Mouse (Mus musculus): ENCODE measurements around the gene Marveld1. TPM values are rescaled to one million over a fixed set of nuclear protein-coding genes. Genes with fewer than 3 reads are reported as not detected.

The Marveld1 gene
- polyA plus RNA-seq, 1 experiment from 2014 or later = 1.7 TPM

DNA sequence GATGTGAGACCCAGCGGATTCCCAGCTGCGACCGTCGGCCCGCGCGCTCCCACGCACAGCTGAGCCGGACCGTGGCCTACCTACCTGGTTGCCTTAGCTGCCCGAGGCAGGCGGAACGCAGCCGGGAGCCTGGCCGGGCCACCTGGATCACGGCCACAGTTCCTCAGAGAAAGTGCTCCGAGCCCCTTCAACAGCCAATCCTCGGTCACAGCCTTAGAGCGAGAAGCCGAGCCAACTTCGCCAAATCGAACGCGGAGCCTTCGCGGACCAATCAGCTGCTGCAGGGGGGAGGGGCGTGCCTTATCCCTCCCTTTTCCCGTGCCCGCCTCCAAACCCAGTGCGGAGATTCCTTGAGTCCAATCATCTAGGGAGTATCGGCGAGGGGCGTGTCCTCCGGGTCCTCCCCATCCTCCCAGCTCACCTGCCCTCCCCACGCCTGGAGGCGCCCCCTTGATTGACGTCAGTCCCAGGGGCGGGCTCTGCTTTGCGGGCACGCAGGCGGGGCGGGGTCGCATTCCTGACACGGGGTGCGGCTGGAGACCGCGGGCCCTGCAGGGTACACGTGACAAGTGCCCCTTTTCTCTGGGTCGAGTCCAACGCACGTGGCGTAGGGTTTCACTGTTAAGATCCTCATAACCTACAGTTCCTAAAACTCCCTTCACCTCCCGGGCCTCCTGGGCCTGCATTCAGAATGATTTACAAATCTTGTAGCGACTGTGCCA lies 18.3 kb upstream of the Marveld1 start, which contains the start of gene Avpi1:
Gene Avpi1 (minus strand): TSS at position 273 of the 722 bp plus-strand sequence.
- H3K36me3 ChIP-seq = peaks cover 11% of the 10 kb centered on the region
- H3K27ac ChIP-seq = peak within 1 kb of the TSS; percentile 19; the same call in 1 of the 2 replicates
- H3K4me3 ChIP-seq (replicated peaks) = peak within 1 kb of the TSS; percentile 60
- peak within 1 kb of the TSS; percentile 93 for H3K4me2 ChIP-seq (replicated peaks)
- peak within 1 kb of the TSS; percentile 73 for H3K9ac ChIP-seq (replicated peaks)
- no peaks in the 10 kb centered on the region for H3K9me3 ChIP-seq
- peak; percentile 96 for ATAC-seq
- H3K4me1 ChIP-seq (replicated peaks) = peaks cover 19% of the 10 kb centered on the region
- WGBS = under 1% methylated on average over 52 of the region's 54 CpGs
- H3K27me3 ChIP-seq = peaks cover 13% of the 10 kb centered on the region

DNA sequence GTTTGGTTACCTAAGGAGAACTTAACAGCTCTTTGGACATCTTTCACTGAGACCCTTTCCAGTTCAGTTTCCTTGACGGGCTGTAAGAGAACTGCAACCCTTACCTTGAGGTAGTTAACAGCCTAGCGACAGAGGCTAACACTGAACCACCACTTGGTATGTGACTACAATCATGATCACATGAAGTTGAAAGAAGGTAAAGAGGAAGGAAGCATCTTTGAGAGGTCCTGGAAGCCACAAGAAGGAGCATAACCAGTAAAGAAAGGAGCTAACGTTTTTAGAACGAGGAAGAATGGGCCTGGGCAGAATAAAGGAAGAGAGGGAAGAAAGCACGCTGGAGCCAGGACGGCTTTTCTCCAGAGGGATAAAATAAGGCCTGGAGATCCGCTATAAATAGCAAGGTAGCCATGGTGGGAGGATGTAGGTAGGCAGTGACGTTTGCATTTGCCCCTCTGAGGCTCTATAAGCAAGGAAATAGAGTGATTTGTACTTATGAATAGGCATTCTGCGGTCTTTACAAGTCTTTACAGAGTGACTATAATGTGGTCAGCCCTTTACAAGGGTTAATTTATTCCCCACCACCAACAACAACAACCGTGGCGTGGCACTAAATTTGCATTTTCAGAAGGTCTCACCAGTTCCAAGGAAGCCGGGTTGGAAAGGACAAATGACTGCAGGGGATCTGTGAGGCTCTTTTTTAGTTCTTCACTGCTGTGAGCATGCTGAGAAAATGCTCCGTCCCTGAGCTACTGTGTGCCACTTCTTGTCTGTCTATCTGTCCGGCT lies 17.5 kb upstream of the Marveld1 start:
- Histone ChIP-seq H3K9me3 (no peaks in the 10 kb centered on the region), H3K4me2 (replicated peaks) (peak overlapping the region; percentile 93), H3K27ac (peak overlapping the region; percentile 19; the same call in 1 of the 2 replicates), H3K36me3 (peaks cover 5% of the 10 kb centered on the region), H3K9ac (replicated peaks) (peak overlapping the region; percentile 73), H3K27me3 (peaks cover 13% of the 10 kb centered on the region), H3K4me1 (replicated peaks) (peaks cover 19% of the 10 kb centered on the region), H3K4me3 (replicated peaks) (peak overlapping the region; percentile 60)
- 19% methylated on average over 14 of the region's 14 CpGs for WGBS
- no peak for ATAC-seq

DNA sequence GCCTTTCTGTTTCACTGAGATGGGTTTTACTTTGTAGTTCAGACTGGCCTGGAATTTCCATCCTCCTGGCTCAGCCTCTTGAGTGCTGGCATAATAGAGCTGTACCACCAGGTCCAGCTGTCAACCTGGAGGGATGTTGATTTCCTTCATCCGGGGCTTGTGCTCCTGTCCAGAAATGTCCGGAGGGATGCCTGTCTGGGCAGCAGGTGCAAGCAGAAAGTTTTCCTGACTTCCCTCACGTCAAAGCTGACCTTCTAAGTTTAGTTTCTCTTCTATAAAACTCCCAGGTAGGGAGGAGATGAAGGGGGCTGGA lies 16.9 kb upstream of the Marveld1 start:
- WGBS = 70% methylated on average over 3 of the region's 3 CpGs
- Histone ChIP-seq H3K4me2 (replicated peaks) (no peak overlapping the region), H3K27ac (no peak overlapping the region), H3K4me1 (replicated peaks) (peaks cover 19% of the 10 kb centered on the region), H3K4me3 (replicated peaks) (no peak overlapping the region), H3K9me3 (no peaks in the 10 kb centered on the region), H3K27me3 (peaks cover 13% of the 10 kb centered on the region), H3K36me3 (no peaks in the 10 kb centered on the region), H3K9ac (replicated peaks) (no peak overlapping the region)
- ATAC-seq = no peak

DNA sequence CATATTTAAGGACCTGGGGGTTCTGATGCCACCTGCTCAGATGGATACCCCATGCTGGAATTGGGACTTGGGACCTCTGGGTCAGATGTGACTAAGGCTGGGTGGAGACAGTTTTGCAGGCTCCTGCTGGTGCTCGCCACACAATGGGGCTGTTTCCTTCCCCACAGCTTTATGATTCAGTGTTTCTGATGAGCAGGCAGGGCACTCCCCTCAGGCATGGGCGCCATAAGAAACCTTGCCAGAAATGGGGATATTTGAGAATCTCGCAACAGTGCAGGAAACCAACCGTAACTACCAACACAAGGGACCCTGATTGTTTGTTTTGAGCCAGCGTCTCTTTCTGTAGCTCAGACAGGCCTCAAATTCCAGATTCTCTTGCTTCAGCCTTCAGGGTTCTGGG lies 16.1 kb upstream of the Marveld1 start:
- WGBS = 75% methylated on average over 5 of the region's 5 CpGs
- Histone ChIP-seq H3K27ac (no peak overlapping the region), H3K27me3 (peaks cover 13% of the 10 kb centered on the region), H3K36me3 (no peaks in the 10 kb centered on the region), H3K4me2 (replicated peaks) (no peak overlapping the region), H3K9me3 (no peaks in the 10 kb centered on the region), H3K4me1 (replicated peaks) (peaks cover 19% of the 10 kb centered on the region), H3K4me3 (replicated peaks) (no peak overlapping the region), H3K9ac (replicated peaks) (no peak overlapping the region)
- no peak for ATAC-seq

DNA sequence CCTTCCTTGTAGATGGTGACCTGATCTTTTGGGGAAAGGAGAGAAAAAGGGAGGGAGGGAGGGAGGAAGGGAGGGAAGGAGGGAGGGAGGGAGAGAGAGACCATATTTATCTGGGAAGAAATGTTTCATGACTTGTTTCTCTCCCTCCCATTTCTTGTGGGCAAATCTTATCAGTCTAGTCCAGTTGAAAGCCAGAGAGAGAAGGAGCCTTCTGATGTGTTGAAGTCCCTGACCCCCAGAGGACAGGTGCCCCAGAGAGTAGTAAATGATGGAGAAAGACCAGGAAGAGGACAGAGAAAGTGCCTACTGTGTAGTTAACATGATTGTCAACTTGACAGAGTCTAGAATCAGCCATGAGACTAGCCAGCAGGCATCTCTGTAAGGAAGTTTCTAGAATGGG lies 12.1 kb upstream of the Marveld1 start:
- Histone ChIP-seq H3K27me3 (no peaks in the 10 kb centered on the region), H3K4me3 (replicated peaks) (no peak overlapping the region), H3K4me1 (replicated peaks) (no peaks in the 10 kb centered on the region), H3K9ac (replicated peaks) (no peak overlapping the region), H3K36me3 (no peaks in the 10 kb centered on the region), H3K4me2 (replicated peaks) (no peak overlapping the region), H3K27ac (no peak overlapping the region), H3K9me3 (no peaks in the 10 kb centered on the region)
- no peak for ATAC-seq

DNA sequence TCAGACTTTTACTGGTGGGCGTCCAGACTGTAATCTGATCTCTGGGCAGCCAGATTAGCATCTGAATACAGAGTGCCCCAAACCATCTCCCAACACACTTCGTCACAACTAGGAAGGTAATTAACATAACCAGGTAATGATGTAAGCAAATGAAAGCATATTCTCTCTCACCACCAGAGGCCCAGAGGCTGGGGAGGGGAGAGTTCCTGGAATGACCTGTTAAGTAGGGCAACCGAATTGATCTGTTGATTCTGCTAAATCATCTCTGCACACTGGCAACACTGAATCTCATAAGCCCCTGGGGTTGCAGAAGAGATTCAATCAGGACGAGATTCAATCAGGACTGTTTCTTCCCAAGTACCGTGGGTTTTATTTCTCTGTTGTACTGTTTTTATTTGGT lies 11.1 kb upstream of the Marveld1 start:
- H3K9me3 ChIP-seq = no peaks in the 10 kb centered on the region
- WGBS = 25% methylated on average over 5 of the region's 5 CpGs
- H3K36me3 ChIP-seq = no peaks in the 10 kb centered on the region
- no peak overlapping the region for H3K9ac ChIP-seq (replicated peaks)
- no peak overlapping the region for H3K4me3 ChIP-seq (replicated peaks)
- H3K27ac ChIP-seq = no peak overlapping the region
- H3K27me3 ChIP-seq = no peaks in the 10 kb centered on the region
- ATAC-seq = no peak
- H3K4me1 ChIP-seq (replicated peaks) = no peaks in the 10 kb centered on the region
- no peak overlapping the region for H3K4me2 ChIP-seq (replicated peaks)

DNA sequence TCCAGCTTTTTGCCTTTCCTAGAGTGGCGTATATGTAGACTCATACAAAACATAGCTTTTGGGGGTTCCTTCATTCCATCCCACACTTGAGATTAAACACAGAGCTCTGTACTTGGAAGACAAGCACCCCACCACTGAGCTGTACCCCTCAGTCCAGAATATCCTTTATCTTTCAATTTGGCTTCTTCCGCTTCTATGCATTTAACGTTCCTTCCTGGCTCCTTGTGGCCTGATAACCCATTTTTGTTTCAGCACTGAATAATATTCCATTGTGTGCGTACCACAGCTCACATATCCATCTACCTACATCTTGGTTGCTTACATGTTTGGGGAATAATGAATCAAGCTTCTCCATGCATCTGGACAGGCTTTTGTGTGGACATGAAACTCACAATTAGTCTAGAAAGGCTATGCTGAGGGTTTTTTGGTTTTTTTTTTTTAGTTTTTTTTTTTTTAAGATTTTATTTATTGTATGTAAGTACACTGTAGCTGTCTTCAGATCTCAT lies 10.0 kb upstream of the Marveld1 start:
- no peak overlapping the region for H3K4me2 ChIP-seq (replicated peaks)
- no peaks in the 10 kb centered on the region for H3K9me3 ChIP-seq
- no peak overlapping the region for H3K9ac ChIP-seq (replicated peaks)
- no peak overlapping the region for H3K4me3 ChIP-seq (replicated peaks)
- H3K36me3 ChIP-seq = no peaks in the 10 kb centered on the region
- ATAC-seq = no peak
- H3K4me1 ChIP-seq (replicated peaks) = no peaks in the 10 kb centered on the region
- 90% methylated on average over 4 of the region's 4 CpGs for WGBS
- H3K27ac ChIP-seq = no peak overlapping the region
- H3K27me3 ChIP-seq = no peaks in the 10 kb centered on the region

DNA sequence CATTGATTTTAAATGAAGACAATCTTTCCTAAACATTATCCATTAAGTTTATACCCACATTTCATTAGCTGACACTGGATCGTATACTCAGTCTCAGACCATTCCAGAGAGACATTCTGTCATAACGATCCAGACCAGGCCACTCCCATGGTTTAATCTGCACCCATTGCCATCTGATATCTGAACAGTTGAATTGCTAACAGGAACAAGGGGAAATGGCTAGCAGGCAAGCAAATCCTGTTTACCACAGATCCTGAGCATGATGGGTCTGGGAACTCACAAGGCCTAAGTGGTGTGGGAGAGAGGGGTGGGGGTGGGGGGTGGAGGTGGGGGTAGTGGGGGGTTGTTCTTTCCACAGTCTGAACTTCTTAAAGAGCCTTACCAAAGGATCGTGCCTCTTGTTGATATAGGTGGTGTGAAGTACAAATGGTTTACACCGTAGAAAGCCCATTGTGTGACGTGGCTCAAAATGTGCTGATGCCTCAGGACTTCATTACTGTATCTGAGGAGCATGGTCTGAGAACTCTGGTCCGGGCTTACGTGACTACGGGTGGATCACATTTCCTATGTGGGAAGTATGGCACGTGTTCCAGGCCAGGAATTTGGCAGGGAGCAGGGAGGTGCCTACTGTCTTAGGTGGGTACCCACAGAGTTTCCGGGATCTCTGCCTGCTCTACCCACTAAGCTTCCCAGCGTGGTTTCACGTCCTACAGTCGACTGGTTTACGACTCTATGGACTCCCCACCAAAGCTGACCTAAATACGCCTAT lies 8.5 kb upstream of the Marveld1 start:
- Histone ChIP-seq H3K9me3 (no peaks in the 10 kb centered on the region), H3K9ac (replicated peaks) (no peak overlapping the region), H3K36me3 (no peaks in the 10 kb centered on the region), H3K4me3 (replicated peaks) (no peak overlapping the region), H3K27me3 (no peaks in the 10 kb centered on the region), H3K4me2 (replicated peaks) (no peak overlapping the region), H3K4me1 (replicated peaks) (no peaks in the 10 kb centered on the region), H3K27ac (no peak overlapping the region)
- 93% methylated on average over 15 of the region's 15 CpGs for WGBS
- no peak for ATAC-seq

DNA sequence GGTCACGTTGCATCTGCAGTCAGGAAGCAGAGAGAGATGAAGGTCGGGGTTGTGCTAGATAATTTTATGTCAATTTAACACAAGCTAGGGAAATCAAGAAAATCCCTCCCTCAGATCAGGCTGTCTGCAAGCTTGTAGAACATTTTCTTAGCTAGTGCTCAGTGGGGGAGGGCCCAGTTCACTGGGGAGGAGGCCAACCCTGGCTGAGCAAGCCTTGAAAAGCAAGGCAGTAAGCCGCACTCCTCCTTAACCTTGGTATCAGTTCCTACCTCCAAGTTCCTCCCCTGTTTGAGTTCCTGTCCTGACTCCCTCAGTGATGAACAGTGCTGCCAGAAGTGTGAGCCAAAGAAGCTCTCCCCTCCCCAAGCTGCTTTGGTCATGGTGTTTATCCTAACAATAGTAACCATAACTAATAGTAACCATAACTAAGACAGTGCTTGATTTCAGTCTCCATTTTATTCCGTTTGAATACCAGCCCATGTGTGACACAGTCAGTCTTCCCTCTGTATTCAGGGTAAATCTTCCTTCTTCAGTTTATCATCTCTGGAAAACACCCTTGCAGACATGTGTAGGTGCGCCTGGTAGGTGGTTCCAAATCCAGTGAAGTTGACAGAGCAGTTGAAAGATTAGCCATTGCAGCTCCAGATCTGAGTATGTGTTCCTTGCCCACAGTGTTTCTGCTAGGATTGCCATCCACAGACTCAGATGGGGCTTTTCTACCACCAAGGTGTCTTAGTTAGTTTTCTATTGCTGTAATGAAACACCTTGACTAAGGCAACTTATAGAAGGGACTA lies 7.3 kb upstream of the Marveld1 start:
- ATAC-seq = no peak
- H3K9ac ChIP-seq (replicated peaks) = no peak overlapping the region
- H3K9me3 ChIP-seq = no peaks in the 10 kb centered on the region
- no peak overlapping the region for H3K4me3 ChIP-seq (replicated peaks)
- no peak overlapping the region for H3K27ac ChIP-seq
- H3K27me3 ChIP-seq = peaks cover 1% of the 10 kb centered on the region
- H3K4me1 ChIP-seq (replicated peaks) = no peaks in the 10 kb centered on the region
- 81% methylated on average over 5 of the region's 5 CpGs for WGBS
- H3K36me3 ChIP-seq = no peaks in the 10 kb centered on the region
- no peak overlapping the region for H3K4me2 ChIP-seq (replicated peaks)

DNA sequence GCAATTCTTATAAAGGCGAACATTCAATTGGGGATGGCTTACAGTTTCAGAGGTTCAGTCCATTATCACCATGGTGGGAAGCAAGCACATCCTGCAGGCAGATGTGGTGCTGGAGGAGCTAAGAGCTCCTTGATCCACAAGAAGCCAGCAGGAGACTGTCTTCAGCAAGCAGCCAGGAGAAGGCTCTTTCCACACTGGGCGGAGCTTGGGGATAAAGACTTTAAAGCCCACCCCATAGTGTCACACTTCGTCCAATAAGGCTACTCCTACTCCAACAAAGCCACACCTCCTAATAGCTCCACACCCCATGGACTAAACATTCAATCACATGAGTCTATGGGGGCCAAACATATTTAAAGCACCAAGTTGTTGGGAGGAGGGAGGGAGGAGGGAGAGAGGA lies 5.2 kb upstream of the Marveld1 start:
- no peak overlapping the region for H3K4me3 ChIP-seq (replicated peaks)
- H3K9me3 ChIP-seq = no peaks in the 10 kb centered on the region
- no peak overlapping the region for H3K4me2 ChIP-seq (replicated peaks)
- 70% methylated on average over 3 of the region's 3 CpGs for WGBS
- peaks cover 21% of the 10 kb centered on the region for H3K27me3 ChIP-seq
- H3K36me3 ChIP-seq = no peaks in the 10 kb centered on the region
- no peak overlapping the region for H3K9ac ChIP-seq (replicated peaks)
- no peak for ATAC-seq
- no peak overlapping the region for H3K27ac ChIP-seq
- H3K4me1 ChIP-seq (replicated peaks) = 0 out of 2 replicates have a peak, but pooled peaks cover under 1% of the 10 kb centered on the region

DNA sequence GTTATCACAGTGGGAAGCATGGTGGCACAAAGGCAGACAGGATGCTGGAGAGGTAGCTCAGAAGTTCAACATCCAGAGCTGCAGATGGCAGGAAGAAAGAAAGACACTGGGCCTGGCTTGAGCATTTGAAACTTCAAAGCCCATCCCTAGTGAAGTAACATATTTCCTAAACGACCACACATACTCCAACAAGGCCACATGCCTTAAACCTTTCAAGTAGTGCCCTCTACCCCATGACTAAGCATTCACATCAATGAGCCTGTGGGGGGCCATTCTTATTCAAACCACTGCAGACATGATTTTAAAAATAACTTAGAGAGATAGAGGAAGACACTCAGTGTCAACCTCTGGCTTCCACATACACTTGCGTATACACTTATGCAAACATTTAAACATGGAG lies 4.4 kb upstream of the Marveld1 start:
- H3K27ac ChIP-seq = no peak overlapping the region
- peaks cover 22% of the 10 kb centered on the region for H3K27me3 ChIP-seq
- 83% methylated on average over 2 of the region's 2 CpGs for WGBS
- no peak overlapping the region for H3K4me2 ChIP-seq (replicated peaks)
- H3K9ac ChIP-seq (replicated peaks) = no peak overlapping the region
- no peaks in the 10 kb centered on the region for H3K9me3 ChIP-seq
- no peak for ATAC-seq
- H3K36me3 ChIP-seq = no peaks in the 10 kb centered on the region
- H3K4me1 ChIP-seq (replicated peaks) = peaks cover 4% of the 10 kb centered on the region
- no peak overlapping the region for H3K4me3 ChIP-seq (replicated peaks)

Data from midbrain, embryonic 13.5 days (tissue).